In genomic region chr17:84152206-84152975, GRCm38 (mm10) we compare ENCODE assay signal across 10 mouse cellular contexts. TPM values are rescaled to one million over a fixed set of nuclear protein-coding genes. Genes with fewer than 3 reads are reported as not detected.
A peak's percentile ranks its signal among the peaks of the same experiment; 100 is the strongest.
DNase-seq lines count a peak whose midpoint lies in the region; ATAC-seq lines count a peak whose summit lies in the region.
"Had no signal": no experiment of that assay in that cellular context is flagged by ENCODE, and none has a peak within 500 bp of the region (broad histone marks: within the 10 kb centered on the region; RNA-seq: fewer than 3 reads in every experiment).

No protein-coding gene starts in this region.

- H3K9ac ChIP-seq in forebrain, embryonic 15.5 days (replicated peaks), result no peak overlapping the region
- H3K9ac ChIP-seq in liver, embryonic 13.5 days, result peak overlapping the region; percentile 72

- H3K27me3 ChIP-seq in forebrain, embryonic 10.5 days (ENCODE audit: poor library complexity, severe bottlenecking), result peaks cover 62% of the 10 kb centered on the region
- H3K27me3 ChIP-seq in forebrain, embryonic 15.5 days, result no peaks in the 10 kb centered on the region
- no peaks in the 10 kb centered on the region for H3K27me3 ChIP-seq in megakaryocyte, embryonic 14.5 days (replicated peaks)
- no peaks in the 10 kb centered on the region for H3K27me3 ChIP-seq in liver, embryonic 13.5 days

- no peak overlapping the region for H3K4me2 ChIP-seq in forebrain, embryonic 15.5 days (replicated peaks)
- H3K4me2 ChIP-seq in liver, embryonic 13.5 days, result peak overlapping the region; percentile 50

- H3K4me3 ChIP-seq in forebrain, embryonic 10.5 days, result no peak overlapping the region
- H3K4me3 ChIP-seq in forebrain, embryonic 15.5 days, result no peak overlapping the region
- peak overlapping the region; percentile 48 for H3K4me3 ChIP-seq in megakaryocyte, embryonic 14.5 days (replicated peaks)
- H3K4me3 ChIP-seq in liver, embryonic 13.5 days (replicated peaks), result no peak overlapping the region

- no peak for DNase-seq in forebrain, embryonic 10.5 days (ENCODE audit: extremely low spot score, low spot score)
- peak; percentile 61 for DNase-seq in adrenal gland, postnatal 14 days
- DNase-seq in liver, embryonic 13.5 days, result no peak
- no peak for DNase-seq in neural tube, embryonic 10.5 days (ENCODE audit: extremely low spot score, low spot score)
- no peak for DNase-seq in right cerebral cortex, postnatal 36 days (ENCODE audit: low spot score in 2 of 2)
- DNase-seq: kidney, adult 8-10 months; lung, postnatal 36 days had no signal

- H3K4me1 ChIP-seq in forebrain, embryonic 10.5 days, result peaks cover 65% of the 10 kb centered on the region
- H3K4me1 ChIP-seq in forebrain, embryonic 15.5 days, result peaks cover 11% of the 10 kb centered on the region
- H3K4me1 ChIP-seq in megakaryocyte, embryonic 14.5 days, result peaks cover 97% of the 10 kb centered on the region
- H3K4me1 ChIP-seq in liver, embryonic 13.5 days (replicated peaks), result peaks cover 100% of the 10 kb centered on the region

- no peaks in the 10 kb centered on the region for H3K9me3 ChIP-seq in forebrain, embryonic 10.5 days
- H3K9me3 ChIP-seq in forebrain, embryonic 15.5 days, result no peaks in the 10 kb centered on the region
- H3K9me3 ChIP-seq in megakaryocyte, embryonic 14.5 days, result no peaks in the 10 kb centered on the region
- H3K9me3 ChIP-seq in liver, embryonic 13.5 days (replicated peaks), result no peaks in the 10 kb centered on the region

- peak overlapping the region; percentile 60 for H3K27ac ChIP-seq in forebrain, embryonic 10.5 days
- H3K27ac ChIP-seq in forebrain, embryonic 15.5 days (replicated peaks), result no peak overlapping the region
- peak overlapping the region; percentile 98 for H3K27ac ChIP-seq in liver, embryonic 13.5 days

- no peak for ATAC-seq in forebrain, embryonic 15.5 days (replicated peaks)
- ATAC-seq in megakaryocyte, adult 5-6 weeks (ENCODE audit: poor library complexity, severe bottlenecking), result no peak
- ATAC-seq in liver, embryonic 13.5 days (ENCODE audit: low read depth), result no peak

- H3K36me3 ChIP-seq in forebrain, embryonic 10.5 days (replicated peaks), result no peaks in the 10 kb centered on the region
- H3K36me3 ChIP-seq in forebrain, embryonic 15.5 days, result no peaks in the 10 kb centered on the region
- H3K36me3 ChIP-seq in megakaryocyte, embryonic 14.5 days (replicated peaks; ENCODE audit: low read length), result peaks cover 13% of the 10 kb centered on the region
- H3K36me3 ChIP-seq in liver, embryonic 13.5 days, result no peaks in the 10 kb centered on the region

- 36% methylated on average over 6 of the region's 6 CpGs for WGBS in forebrain, embryonic 10.5 days
- WGBS in forebrain, embryonic 15.5 days, result 35% methylated on average over 6 of the region's 6 CpGs
- WGBS in liver, embryonic 13.5 days (ENCODE audit: insufficient replicate concordance), result 54% methylated on average over 6 of the region's 6 CpGs

RNA-seq across cellular contexts. Expression of gene Zfp36l2, which starts 35.4 kb away (rescaled TPM):
- 8.1 and 8.9 TPM in 2 replicates for polyA plus RNA-seq in forebrain, embryonic 10.5 days (2016; fragmentation: Nextera tagmentation; extraction: Ambion mirVana)
- polyA plus RNA-seq in forebrain, embryonic 15.5 days (2015; fragmentation: Nextera tagmentation; extraction: Ambion mirVana), result 4.7 and 4.9 TPM in 2 replicates
- 174 and 534 TPM in 2 replicates for polyA plus RNA-seq in megakaryocyte, embryonic 14.5 days (2012; ENCODE audit: insufficient read depth, low replicate concordance)
- 316 and 357 TPM in 2 replicates for total RNA-seq in megakaryocyte, adult 5-6 weeks (2015)
- 121 and 168 TPM in 2 replicates for total RNA-seq in megakaryocyte, adult 5-6 weeks (2017)
- total RNA-seq in adrenal gland, postnatal 14 days (2021), result 73.8 and 85.4 TPM in 2 replicates
- polyA plus RNA-seq in liver, embryonic 13.5 days (2015; fragmentation: Nextera tagmentation; extraction: Ambion mirVana), result 8.9 and 10.0 TPM in 2 replicates

Comparison
In these comparisons a context has a peak if more than half of its experiments do, and no peak if none do; other contexts are left out.
1. RNA of gene Zfp36l2, which starts 35.4 kb away (polyA plus RNA-seq): 174 to 534 TPM in megakaryocyte, embryonic 14.5 days; 8.9 to 10.0 TPM in liver, embryonic 13.5 days, 8.1 to 8.9 TPM in forebrain, embryonic 10.5 days and 4.7 to 4.9 TPM in forebrain, embryonic 15.5 days; every median in the first group is over 10 times any median in the second.